Mouse (Mus musculus): ENCODE data around the gene 2900011O08Rik.

DNA sequence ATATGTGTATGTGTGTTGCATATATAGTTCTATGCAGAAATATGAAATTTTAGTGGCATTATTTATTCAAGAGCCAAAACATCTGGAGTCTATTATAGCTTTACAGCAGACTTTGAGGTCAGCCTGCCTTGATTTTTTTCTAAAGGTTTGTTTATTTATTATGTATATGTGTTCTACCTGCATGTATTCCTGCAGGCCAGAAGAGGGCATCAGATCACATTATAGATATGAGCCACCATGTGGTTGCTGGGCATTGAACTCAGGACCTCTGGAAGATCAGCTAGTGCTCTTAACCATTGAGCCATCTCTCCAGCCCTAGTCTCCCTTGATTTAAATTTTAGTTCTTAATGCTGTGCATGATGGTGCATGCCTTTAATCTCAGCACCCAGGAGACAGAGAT lies 161.3 kb downstream of the 2900011O08Rik start:
- TF ChIP-seq CTCF (IDR thresholded peaks at IDR 0.05; ENCODE audit: extremely low read depth, insufficient read depth, low read length) (no peak), POLR2A (IDR thresholded peaks at IDR 0.05; ENCODE audit: extremely low read depth, insufficient read depth, low read length) (no peak)
